Comparison of ENCODE assay signal across 28 mouse cellular contexts in genomic region chrX:77422206-77422605, GRCm38 (mm10).
"Had no signal": no experiment of that assay in that cellular context is flagged by ENCODE, and none has a peak within 500 bp of the region (broad histone marks: within the 10 kb centered on the region; RNA-seq: fewer than 3 reads in every experiment).

No protein-coding gene starts in this region.

- ATAC-seq: hindbrain, postnatal 0 days; intestine, postnatal 0 days; liver, postnatal 0 days had no signal

- H3K9me3 ChIP-seq: heart, embryonic 13.5 days; heart, embryonic 15.5 days; hindbrain, embryonic 13.5 days; hindbrain, embryonic 15.5 days; kidney, embryonic 15.5 days; limb, embryonic 10.5 days; limb, embryonic 12.5 days; liver, embryonic 13.5 days; liver, embryonic 15.5 days had no signal

- H3K4me1 ChIP-seq: heart, embryonic 13.5 days; heart, embryonic 15.5 days; hindbrain, embryonic 13.5 days; hindbrain, embryonic 15.5 days; kidney, embryonic 15.5 days; limb, embryonic 10.5 days; limb, embryonic 12.5 days; liver, embryonic 13.5 days; liver, embryonic 15.5 days had no signal

- H3K27ac ChIP-seq: heart, adult 2 months; heart, embryonic 13.5 days; heart, embryonic 15.5 days; hindbrain, embryonic 13.5 days; hindbrain, embryonic 15.5 days; hindbrain, postnatal 0 days; kidney, embryonic 15.5 days; layer of hippocampus, adult 2 months; left cerebral cortex, adult 2 months; limb, embryonic 10.5 days; limb, embryonic 12.5 days; liver, embryonic 13.5 days; liver, embryonic 15.5 days had no signal

- H3K9ac ChIP-seq: heart, embryonic 13.5 days; heart, embryonic 15.5 days; hindbrain, embryonic 13.5 days; hindbrain, embryonic 15.5 days; kidney, embryonic 15.5 days; limb, embryonic 12.5 days; liver, embryonic 13.5 days; liver, embryonic 15.5 days; liver, postnatal 0 days had no signal

- H3K27me3 ChIP-seq: heart, embryonic 13.5 days; heart, embryonic 15.5 days; hindbrain, embryonic 13.5 days; hindbrain, embryonic 15.5 days; kidney, embryonic 15.5 days; limb, embryonic 12.5 days; liver, embryonic 13.5 days; liver, embryonic 15.5 days had no signal

- H3K4me2 ChIP-seq: heart, embryonic 11.5 days; heart, embryonic 13.5 days; heart, embryonic 15.5 days; hindbrain, embryonic 13.5 days; hindbrain, embryonic 15.5 days; kidney, embryonic 15.5 days; limb, embryonic 12.5 days; liver, embryonic 11.5 days; liver, embryonic 13.5 days; liver, embryonic 15.5 days had no signal

- DNase-seq: gastrocnemius, postnatal 14 days; gastrocnemius, postnatal 36 days; heart, adult 11 months; heart, adult 2 months; heart, postnatal 14 days; heart, postnatal 36 days; kidney, adult 18-20 months; kidney, adult 8-10 months; kidney, postnatal 10 days; kidney, postnatal 25 days; kidney, postnatal 4 days; liver; liver, embryonic 13.5 days; liver, postnatal 0 days had no signal

- H3K36me3 ChIP-seq: heart, embryonic 13.5 days; heart, embryonic 15.5 days; hindbrain, embryonic 13.5 days; hindbrain, embryonic 15.5 days; kidney, embryonic 15.5 days; limb, embryonic 10.5 days; limb, embryonic 12.5 days; liver, embryonic 13.5 days; liver, embryonic 15.5 days had no signal

- H3K4me3 ChIP-seq: heart, adult 2 months; heart, embryonic 13.5 days; heart, embryonic 15.5 days; hindbrain, embryonic 13.5 days; hindbrain, embryonic 15.5 days; kidney, embryonic 15.5 days; layer of hippocampus, adult 2 months; left cerebral cortex, adult 2 months; limb, embryonic 10.5 days; limb, embryonic 12.5 days; liver, embryonic 13.5 days; liver, embryonic 15.5 days had no signal
